Mouse (Mus musculus) bone marrow, adult 2 months (tissue): ENCODE data around the gene Esam.

Experiments
- CTCF ChIP-seq: fragments of 200-500 bp; IDR thresholded peaks from 2 replicates; pipeline ENCODE4 v1.5.1; 2011; ENCODE audit warnings: low read length, control low read depth; ENCODE audit not compliant: control insufficient read depth, insufficient read depth
- POLR2A ChIP-seq: fragments of 200-500 bp; IDR thresholded peaks from 2 replicates; pipeline ENCODE4 v1.6.1; 2011; ENCODE audit warnings: low read depth, mild to moderate bottlenecking, control low read depth, low read length, borderline replicate concordance; ENCODE audit not compliant: control insufficient read depth

DNA sequence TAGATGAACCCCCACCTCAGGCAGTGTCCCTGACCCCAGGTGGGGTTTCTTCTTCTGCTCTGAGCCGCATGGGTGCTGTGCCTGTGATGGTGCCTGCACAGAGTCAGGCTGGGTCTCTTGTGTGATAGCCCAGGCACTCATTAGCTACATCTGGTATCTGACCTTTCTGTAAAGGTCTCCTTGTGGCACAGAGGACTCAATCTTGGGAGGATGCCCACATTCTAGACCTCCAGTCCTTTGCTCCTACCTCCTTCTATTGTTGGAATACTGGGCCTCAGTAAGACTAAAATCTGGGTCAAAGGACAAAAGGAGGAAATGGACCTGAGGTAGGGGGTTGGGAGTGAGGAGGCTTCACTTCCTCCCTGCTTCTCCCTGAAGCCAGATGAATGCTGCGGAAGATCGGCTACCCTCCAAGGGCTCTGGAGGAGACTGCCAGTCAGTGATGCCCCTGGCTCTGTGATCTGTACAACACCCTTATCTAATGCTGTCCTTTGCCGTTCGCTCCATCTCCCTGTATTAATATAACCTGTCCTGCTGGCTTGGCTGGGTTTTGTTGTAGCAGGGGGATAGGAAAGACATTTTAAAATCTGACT, 9.9 kb downstream of the Esam start:
- TF ChIP-seq POLR2A (no peak), CTCF (no peak)
